Comparison of ENCODE assay signal across 8 mouse cellular contexts in the genomic region with DNA sequence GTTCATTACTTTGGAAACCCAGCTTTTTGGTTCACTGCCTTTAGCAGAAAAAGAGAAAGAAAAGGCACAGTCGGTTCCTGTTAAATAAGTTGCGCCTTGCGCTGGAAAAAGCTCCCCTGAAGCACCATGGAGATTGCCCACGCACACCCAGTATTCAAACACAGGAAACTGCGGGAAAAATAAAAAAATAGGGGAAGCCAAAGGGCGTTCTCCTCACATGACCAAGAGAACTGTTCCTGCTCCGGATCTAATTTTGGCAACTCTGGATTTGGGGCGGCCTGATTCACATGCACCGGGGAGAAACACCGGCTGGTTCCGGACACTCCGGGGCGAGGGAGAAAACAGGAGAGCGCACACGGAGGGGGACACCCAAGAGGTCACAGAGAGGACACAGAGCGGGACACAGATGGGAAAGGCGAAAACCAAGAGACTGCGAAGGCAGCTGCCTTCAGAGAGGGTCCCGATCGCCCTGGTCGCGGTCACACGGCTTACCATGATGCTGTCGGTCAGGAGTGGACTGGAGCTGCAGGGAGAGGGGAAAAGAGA. TPM values are rescaled to one million over a fixed set of nuclear protein-coding genes. Genes with fewer than 3 reads are reported as not detected.
A peak's percentile ranks its signal among the peaks of the same experiment; 100 is the strongest.
DNase-seq lines count a peak whose midpoint lies in the region; ATAC-seq lines count a peak whose summit lies in the region.

No protein-coding gene starts in this region.

- ATAC-seq in embryonic facial prominence, embryonic 14.5 days (ENCODE audit: low read depth) = no peak; the same call in none of the 2 replicates
- peak; percentile 36; the same call in 1 of the 2 replicates for ATAC-seq in heart, embryonic 12.5 days (ENCODE audit: insufficient number of reproducible peaks, low FRiP score)
- no peak for ATAC-seq in kidney, embryonic 14.5 days (ENCODE audit: low FRiP score, low TSS enrichment)
- no peak for ATAC-seq in liver, embryonic 15.5 days (ENCODE audit: insufficient read depth)

- H3K4me2 ChIP-seq in embryonic facial prominence, embryonic 14.5 days (ENCODE audit: low read depth, low read length) = peak overlapping the region; percentile 80
- peak overlapping the region; percentile 87 for H3K4me2 ChIP-seq in heart, embryonic 12.5 days
- peak overlapping the region; percentile 69 for H3K4me2 ChIP-seq in kidney, embryonic 14.5 days (replicated peaks; ENCODE audit: low read depth, low read length)
- H3K4me2 ChIP-seq in liver, embryonic 15.5 days = peak overlapping the region; percentile 90

- H3K9me3 ChIP-seq in embryonic facial prominence, embryonic 14.5 days (ENCODE audit: control insufficient read depth, low read length) = no peaks in the 10 kb centered on the region
- H3K9me3 ChIP-seq in heart, embryonic 12.5 days (replicated peaks) = no peaks in the 10 kb centered on the region
- H3K9me3 ChIP-seq in kidney, embryonic 14.5 days (ENCODE audit: control insufficient read depth, low read length) = no peaks in the 10 kb centered on the region
- no peaks in the 10 kb centered on the region for H3K9me3 ChIP-seq in liver, embryonic 15.5 days (replicated peaks)

- H3K4me1 ChIP-seq in embryonic facial prominence, embryonic 14.5 days (ENCODE audit: control insufficient read depth, insufficient read depth, low read length) = peaks cover 27% of the 10 kb centered on the region
- H3K4me1 ChIP-seq in heart, embryonic 12.5 days (replicated peaks) = peaks cover 48% of the 10 kb centered on the region
- peaks cover 6% of the 10 kb centered on the region; the same call in 1 of the 2 replicates for H3K4me1 ChIP-seq in kidney, embryonic 14.5 days (ENCODE audit: control insufficient read depth, insufficient read depth, low read length)
- peaks cover 32% of the 10 kb centered on the region for H3K4me1 ChIP-seq in liver, embryonic 15.5 days (replicated peaks)

- DNase-seq in urinary bladder, postnatal 14 days (ENCODE audit: low spot score) = peak; percentile 52
- DNase-seq in urinary bladder, postnatal 10 days (ENCODE audit: low spot score) = no peak
- peak; percentile 63 for DNase-seq in embryonic facial prominence, embryonic 14.5 days (ENCODE audit: low spot score)
- DNase-seq in neural tube, embryonic 10.5 days (ENCODE audit: extremely low spot score, low spot score) = peak; percentile 29
- DNase-seq in thymus, postnatal 4 days = no peak

- no peaks in the 10 kb centered on the region for H3K36me3 ChIP-seq in embryonic facial prominence, embryonic 14.5 days (ENCODE audit: control insufficient read depth, insufficient read depth, low read length)
- H3K36me3 ChIP-seq in heart, embryonic 12.5 days = peaks cover 2% of the 10 kb centered on the region; the same call in 1 of the 2 replicates
- H3K36me3 ChIP-seq in kidney, embryonic 14.5 days (ENCODE audit: control insufficient read depth, insufficient read depth, low read length) = no peaks in the 10 kb centered on the region
- no peaks in the 10 kb centered on the region for H3K36me3 ChIP-seq in liver, embryonic 15.5 days (replicated peaks)

- peak overlapping the region; percentile 86 for H3K4me3 ChIP-seq in embryonic facial prominence, embryonic 14.5 days (ENCODE audit: low read depth, low read length)
- peak overlapping the region; percentile 92 for H3K4me3 ChIP-seq in heart, embryonic 12.5 days
- H3K4me3 ChIP-seq in kidney, embryonic 14.5 days (ENCODE audit: low read length) = peak overlapping the region; percentile 66
- peak overlapping the region; percentile 64 for H3K4me3 ChIP-seq in liver, embryonic 15.5 days (replicated peaks)

- under 1% methylated on average over 24 of the region's 24 CpGs for WGBS in embryonic facial prominence, embryonic 14.5 days
- WGBS in heart, embryonic 12.5 days = 1% methylated on average over 24 of the region's 24 CpGs
- WGBS in kidney, embryonic 14.5 days = 1% methylated on average over 24 of the region's 24 CpGs
- WGBS in liver, embryonic 15.5 days (ENCODE audit: insufficient replicate concordance) = under 1% methylated on average over 24 of the region's 24 CpGs

- H3K9ac ChIP-seq in embryonic facial prominence, embryonic 14.5 days (ENCODE audit: low read depth, low read length) = peak overlapping the region; percentile 90
- H3K9ac ChIP-seq in heart, embryonic 12.5 days = peak overlapping the region; percentile 94
- peak overlapping the region; percentile 69 for H3K9ac ChIP-seq in kidney, embryonic 14.5 days (ENCODE audit: low read depth, low read length)
- H3K9ac ChIP-seq in liver, embryonic 15.5 days = peak overlapping the region; percentile 45

- peak overlapping the region; percentile 95 for H3K27ac ChIP-seq in embryonic facial prominence, embryonic 14.5 days (replicated peaks; ENCODE audit: low read depth, low read length)
- H3K27ac ChIP-seq in heart, embryonic 12.5 days (ENCODE audit: poor library complexity, severe bottlenecking) = peak overlapping the region; percentile 97
- peak overlapping the region; percentile 85 for H3K27ac ChIP-seq in kidney, embryonic 14.5 days (ENCODE audit: low read depth, low read length)
- H3K27ac ChIP-seq in liver, embryonic 15.5 days (replicated peaks) = peak overlapping the region; percentile 73

- H3K27me3 ChIP-seq in embryonic facial prominence, embryonic 14.5 days (replicated peaks; ENCODE audit: control insufficient read depth, insufficient read depth, low read length) = no peaks in the 10 kb centered on the region
- H3K27me3 ChIP-seq in heart, embryonic 12.5 days (replicated peaks) = no peaks in the 10 kb centered on the region
- H3K27me3 ChIP-seq in kidney, embryonic 14.5 days (ENCODE audit: control insufficient read depth, insufficient read depth, low read length) = no peaks in the 10 kb centered on the region
- H3K27me3 ChIP-seq in liver, embryonic 15.5 days = no peaks in the 10 kb centered on the region; the same call in 1 of the 2 replicates

RNA-seq across cellular contexts. Expression of a gene that starts 0.7 kb away (rescaled TPM):
- polyA plus RNA-seq in embryonic facial prominence, embryonic 14.5 days (2014; fragmentation: Nextera tagmentation; extraction: Ambion mirVana) = 458 and 477 TPM in 2 replicates
- polyA plus RNA-seq in heart, embryonic 12.5 days (2016; fragmentation: Nextera tagmentation; extraction: Ambion mirVana) = 327 and 336 TPM in 2 replicates
- 224 and 244 TPM in 2 replicates for polyA plus RNA-seq in kidney, embryonic 14.5 days (2014; fragmentation: Nextera tagmentation; extraction: Ambion mirVana)
- polyA plus RNA-seq in liver, embryonic 15.5 days (2015; fragmentation: Nextera tagmentation; extraction: Ambion mirVana) = 76.1 and 91.9 TPM in 2 replicates

RNA-seq across cellular contexts. Expression of a gene that starts 0.7 kb away (rescaled TPM):
- 2.0 and 2.8 TPM in 2 replicates for polyA plus RNA-seq in embryonic facial prominence, embryonic 14.5 days (2014; fragmentation: Nextera tagmentation; extraction: Ambion mirVana)
- 1.2 and 1.3 TPM in 2 replicates for polyA plus RNA-seq in heart, embryonic 12.5 days (2016; fragmentation: Nextera tagmentation; extraction: Ambion mirVana)
- polyA plus RNA-seq in kidney, embryonic 14.5 days (2014; fragmentation: Nextera tagmentation; extraction: Ambion mirVana) = 1.8 and 2.1 TPM in 2 replicates
- 1.1 and 1.2 TPM in 2 replicates for polyA plus RNA-seq in liver, embryonic 15.5 days (2015; fragmentation: Nextera tagmentation; extraction: Ambion mirVana)

RNA-seq across cellular contexts. Expression of a gene that starts 46.6 kb away (rescaled TPM):
- 0.33 and 0.73 TPM in 2 replicates for polyA plus RNA-seq in embryonic facial prominence, embryonic 14.5 days (2014; fragmentation: Nextera tagmentation; extraction: Ambion mirVana)
- 0.30 and 0.31 TPM in 2 replicates for polyA plus RNA-seq in heart, embryonic 12.5 days (2016; fragmentation: Nextera tagmentation; extraction: Ambion mirVana)
- polyA plus RNA-seq in kidney, embryonic 14.5 days (2014; fragmentation: Nextera tagmentation; extraction: Ambion mirVana) = not detected in 2 replicates
- not detected in 2 replicates for polyA plus RNA-seq in liver, embryonic 15.5 days (2015; fragmentation: Nextera tagmentation; extraction: Ambion mirVana)

Comparison
In these comparisons a context has a peak if more than half of its experiments do, and no peak if none do; other contexts are left out.
1. DNase-seq: peak in urinary bladder, postnatal 14 days (single experiment), embryonic facial prominence, embryonic 14.5 days (single experiment) and neural tube, embryonic 10.5 days (single experiment); none in urinary bladder, postnatal 10 days (single experiment) and thymus, postnatal 4 days (single experiment).
2. Peak in every context shown above with its lines, with median percentiles within 50 percentile points of each other: H3K27ac ChIP-seq, H3K4me2 ChIP-seq, H3K4me3 ChIP-seq and H3K9ac ChIP-seq.